Mouse (Mus musculus): ENCODE measurements at regions not wholly inside any gene's neighbourhood (a gene's known extent, or its start where the extent isn't known, plus 50 kb on each side); places are given as distances from the start of the nearest gene placed in this dataset.
A peak's percentile ranks its signal among the peaks of the same experiment; 100 is the strongest.

DNA sequence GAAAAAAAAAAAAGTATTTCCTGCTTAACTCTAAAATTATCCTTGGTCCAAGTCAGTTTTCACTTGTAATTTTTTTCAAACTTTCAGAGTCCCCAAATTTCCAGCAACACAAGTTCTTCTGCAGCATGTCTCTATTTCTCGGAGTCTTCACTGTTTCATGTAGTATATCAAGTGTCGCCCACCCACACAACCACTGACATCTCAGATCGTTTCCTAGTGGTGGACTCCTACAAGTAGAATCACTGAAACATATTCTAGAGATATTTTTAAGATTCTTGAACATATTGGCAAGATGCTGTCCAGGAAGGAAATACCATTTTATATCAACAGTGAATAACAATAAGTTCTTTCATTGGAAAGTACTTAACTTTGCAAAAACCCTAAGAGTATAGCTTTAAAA lies 89.1 kb upstream of the Robo2 start:
- intact Hi-C loops (cut with DNase I): no loop called here
- DNase-seq (ENCODE audit: low spot score in 2 of 2): peak; percentile 7 to 15

DNA sequence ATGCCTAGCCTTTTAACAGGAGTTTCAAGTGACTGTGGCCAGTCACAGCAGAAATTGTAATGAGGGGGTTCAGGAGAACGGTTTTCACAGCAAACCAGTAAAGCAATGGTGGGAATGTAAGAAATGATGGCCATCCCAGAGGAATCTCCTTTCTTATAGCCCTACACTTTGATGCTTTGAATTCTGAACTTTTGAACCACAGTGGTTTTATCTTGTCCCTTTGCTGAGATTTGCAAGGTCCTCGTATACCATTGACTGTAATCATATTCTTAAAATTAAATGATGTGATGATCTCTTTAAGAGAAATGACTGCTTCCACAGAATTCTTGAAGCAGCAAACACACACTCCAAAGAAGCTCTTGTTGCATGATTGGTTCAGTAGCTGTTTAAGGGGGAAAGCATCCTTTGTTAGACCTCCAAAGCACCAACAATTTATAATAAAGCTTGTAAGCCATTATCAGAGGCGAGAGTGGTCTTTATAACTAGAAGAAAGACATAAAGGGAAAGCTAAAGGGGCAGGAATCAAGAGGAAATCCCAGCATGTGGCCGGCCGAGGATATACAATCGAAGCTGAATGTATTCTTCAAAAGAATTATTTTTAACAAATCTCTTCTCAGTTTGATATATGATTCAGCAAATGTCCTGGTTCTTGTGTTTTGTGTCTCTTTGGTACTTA lies 56.3 kb upstream of the Robo2 start:
- intact Hi-C loops (cut with DNase I): no loop called here
- DNase-seq (ENCODE audit: low spot score in 2 of 2): no peak

DNA sequence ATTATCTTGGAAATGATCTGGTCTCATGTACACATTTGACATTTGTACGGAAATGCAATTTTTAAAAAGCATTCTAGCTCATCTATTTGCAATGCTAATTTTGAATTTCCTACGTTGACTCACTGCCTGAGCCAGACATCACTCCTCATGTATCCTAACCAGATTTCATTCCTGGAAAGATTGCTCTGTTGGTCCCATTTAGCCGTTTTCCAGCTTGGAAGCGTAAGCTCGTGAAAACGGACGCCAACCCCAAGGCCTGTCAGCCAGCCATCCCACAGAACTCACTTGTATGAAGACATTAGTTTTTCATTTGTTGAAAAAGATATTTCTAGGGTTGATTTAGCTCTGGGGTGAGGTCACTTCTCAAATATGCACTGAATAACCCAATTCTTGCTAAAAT lies 55.5 kb upstream of the Robo2 start:
- no peak for DNase-seq (ENCODE audit: low spot score in 2 of 2)
- intact Hi-C loops (cut with DNase I): no loop called here

DNA sequence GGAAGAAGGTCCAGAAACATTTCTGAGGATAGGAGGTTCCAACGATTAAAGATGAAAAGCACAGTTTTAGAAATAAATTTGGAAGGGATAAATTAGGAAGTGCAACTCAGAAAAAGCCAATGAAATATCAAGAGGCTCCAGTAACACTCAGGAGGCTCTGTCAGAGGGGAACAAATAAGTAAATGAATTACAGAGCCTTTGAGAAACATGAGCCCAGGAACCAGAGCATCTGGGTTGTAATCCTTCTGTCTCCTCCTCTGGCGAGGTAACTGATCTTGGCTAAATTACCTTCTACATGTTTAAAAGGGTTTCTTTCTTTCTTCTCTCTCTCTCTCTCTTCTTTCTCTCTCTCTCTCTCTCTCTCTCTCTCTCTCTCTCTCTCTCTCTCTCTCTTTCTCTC lies 53.2 kb upstream of the Robo2 start:
- DNase-seq (ENCODE audit: low spot score in 2 of 2): no peak
- intact Hi-C loops (cut with DNase I): no loop called here

DNA sequence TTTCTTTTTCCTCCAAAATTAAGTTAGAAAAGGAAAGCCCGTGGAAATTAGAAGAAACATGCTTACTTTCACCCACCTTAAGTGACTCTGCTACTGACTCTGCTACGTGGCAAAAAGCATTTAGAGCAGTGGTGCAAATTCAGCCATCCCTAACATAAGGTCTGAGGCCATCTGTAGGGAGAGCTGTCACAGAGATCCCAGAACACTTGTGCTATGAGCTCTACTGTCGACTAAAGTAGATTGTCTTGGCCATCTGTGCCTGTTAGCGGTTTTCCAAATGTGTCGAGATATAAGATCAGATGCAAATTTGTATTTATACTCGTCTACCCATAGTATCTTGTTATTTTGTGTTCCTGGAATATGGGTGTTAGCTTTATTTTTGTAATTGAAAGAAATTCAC lies 52.7 kb upstream of the Robo2 start:
- intact Hi-C loops (cut with DNase I): no loop called here

DNA sequence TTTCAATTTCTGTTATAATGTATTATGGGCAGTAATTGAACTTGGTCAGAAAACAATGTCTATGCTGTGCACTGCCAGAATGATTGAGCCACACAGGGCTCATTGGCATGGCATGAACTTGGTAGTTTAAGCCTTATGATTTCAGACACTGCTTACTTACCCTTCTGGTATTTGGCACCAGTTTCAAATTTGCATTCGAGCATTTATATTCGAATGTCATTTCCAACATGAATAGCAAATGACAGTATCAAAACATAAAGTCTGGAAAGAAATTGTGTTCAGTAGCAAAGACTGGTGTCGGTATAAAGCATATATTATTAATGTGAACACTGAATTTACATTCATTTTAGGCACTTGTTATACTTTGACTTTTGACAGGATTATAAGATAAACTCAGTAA lies 50.8 kb upstream of the Robo2 start:
- intact Hi-C loops (cut with DNase I): no loop called here
- DNase-seq (ENCODE audit: low spot score in 2 of 2): no peak

More for the DNA sequence above, 52.7 kb upstream of the Robo2 start:
- DNase-seq (ENCODE audit: low spot score in 2 of 2): peak in 1 of 2 experiments; percentile 6

Data from left cerebral cortex, postnatal 14 days (tissue).